Mouse (Mus musculus) hindbrain, embryonic 10.5 days (tissue): ENCODE measurements around the gene Satb2. TPM values are rescaled to one million over a fixed set of nuclear protein-coding genes. Genes with fewer than 3 reads are reported as not detected.
A peak's percentile ranks its signal among the peaks of the same experiment; 100 is the strongest.

Source experiments
- DNase-seq: peaks from one replicate; pipeline ENCODE4 v3.0.0-alpha.2; 2017; ENCODE audit warnings: low spot score
- H3K27ac ChIP-seq: fragments of 300-500 bp; sonication (generic); 2 replicates; pipeline ENCODE4 v1.5.1; 2016; ENCODE audit warnings: mild to moderate bottlenecking, moderate library complexity
- H3K27me3 ChIP-seq: fragments of 300-500 bp; sonication (generic); 2 replicates; pipeline ENCODE4 v1.6.1; 2016; ENCODE audit warnings: mild to moderate bottlenecking; ENCODE audit not compliant: poor library complexity, insufficient read depth, severe bottlenecking
- H3K36me3 ChIP-seq: fragments of 300-500 bp; sonication (generic); 2 replicates; pipeline ENCODE4 v1.6.1; 2016; ENCODE audit warnings: mild to moderate bottlenecking, moderate library complexity
- H3K4me1 ChIP-seq: fragments of 300-500 bp; sonication (generic); replicated peaks from 2 replicates; pipeline ENCODE4 v1.6.1; 2016; ENCODE audit warnings: mild to moderate bottlenecking
- H3K4me3 ChIP-seq: fragments of 300-500 bp; sonication (generic); 2 replicates; pipeline ENCODE4 v1.5.1; 2016; ENCODE audit warnings: mild to moderate bottlenecking, moderate library complexity
- H3K9me3 ChIP-seq: fragments of 300-500 bp; sonication (generic); 2 replicates; pipeline ENCODE4 v1.6.1; 2016; ENCODE audit warnings: mild to moderate bottlenecking, moderate library complexity
- WGBS: fragments of 180-500 bp; shearing (Covaris S2); methylation state at CpG from one replicate; pipeline ENCODE4 v1.1.7; 2016; 5-methylcytosine and 5-hydroxymethylcytosine counted together
- polyA plus RNA-seq: library from polyadenylated mRNA; unstranded; fragments of >200 nt; fragmentation: Nextera tagmentation; extraction: Ambion mirVana; gene quantifications from 2 replicates; pipeline ENCODE4 v1.2.1, GENCODE M21; 2016

Satb2 gene
- 0.98 and 1.3 TPM in 2 replicates for polyA plus RNA-seq

GRCm38 (mm10) chr1:56978151-56978700 is at the start of gene Satb2:
Satb2 (minus strand) TSS chr1:56978650.
- Histone ChIP-seq H3K9me3 (no peaks in the 10 kb centered on the region), H3K36me3 (no peaks in the 10 kb centered on the region), H3K4me1 (peaks cover 42% of the 10 kb centered on the region), H3K4me3 (peak within 1 kb of the TSS; percentile 44), H3K27ac (no peak within 1 kb of the TSS), H3K27me3 (peaks cover 86% of the 10 kb centered on the region)
- under 1% methylated on average over 19 of the region's 19 CpGs for WGBS
- DNase-seq = peak; percentile 43

GRCm38 (mm10) chr1:57018941-57019340 is 40.5 kb upstream of the Satb2 start:
- no peak overlapping the region for H3K27ac ChIP-seq
- H3K4me1 ChIP-seq = no peaks in the 10 kb centered on the region
- H3K36me3 ChIP-seq = no peaks in the 10 kb centered on the region
- H3K4me3 ChIP-seq = no peak overlapping the region
- H3K9me3 ChIP-seq = no peaks in the 10 kb centered on the region; the same call in 1 of the 2 replicates
- H3K27me3 ChIP-seq = no peaks in the 10 kb centered on the region
- no peak for DNase-seq

- H3K36me3 ChIP-seq = no peaks in the 10 kb centered on the region
- no peaks in the 10 kb centered on the region for H3K4me1 ChIP-seq
- no peak overlapping the region for H3K4me3 ChIP-seq
- DNase-seq = no peak
- H3K9me3 ChIP-seq = no peaks in the 10 kb centered on the region; the same call in 1 of the 2 replicates
- no peaks in the 10 kb centered on the region for H3K27me3 ChIP-seq
- H3K27ac ChIP-seq = no peak overlapping the region
Observed at GRCm38 (mm10) chr1:57013856-57014255, 35.4 kb upstream of the Satb2 start.

GRCm38 (mm10) chr1:57009171-57009570 is 30.7 kb upstream of the Satb2 start:
- no peak overlapping the region for H3K27ac ChIP-seq
- WGBS = 73% methylated on average over 4 of the region's 4 CpGs
- no peaks in the 10 kb centered on the region for H3K4me1 ChIP-seq
- no peaks in the 10 kb centered on the region for H3K27me3 ChIP-seq
- no peak for DNase-seq
- no peak overlapping the region for H3K4me3 ChIP-seq
- H3K9me3 ChIP-seq = no peaks in the 10 kb centered on the region
- no peaks in the 10 kb centered on the region for H3K36me3 ChIP-seq

GRCm38 (mm10) chr1:56995041-56995440 is 16.6 kb upstream of the Satb2 start:
- no peak overlapping the region for H3K4me3 ChIP-seq
- no peaks in the 10 kb centered on the region for H3K36me3 ChIP-seq
- no peaks in the 10 kb centered on the region for H3K9me3 ChIP-seq
- H3K27me3 ChIP-seq = no peaks in the 10 kb centered on the region
- no peaks in the 10 kb centered on the region for H3K4me1 ChIP-seq
- no peak overlapping the region for H3K27ac ChIP-seq
- 79% methylated on average over 2 of the region's 2 CpGs for WGBS
- DNase-seq = no peak

GRCm38 (mm10) chr1:56992310-56992709 is 13.9 kb upstream of the Satb2 start:
- no peaks in the 10 kb centered on the region for H3K36me3 ChIP-seq
- H3K27me3 ChIP-seq = peaks cover 13% of the 10 kb centered on the region
- H3K4me1 ChIP-seq = no peaks in the 10 kb centered on the region
- 72% methylated on average over 5 of the region's 5 CpGs for WGBS
- H3K27ac ChIP-seq = no peak overlapping the region
- no peak overlapping the region for H3K4me3 ChIP-seq
- no peaks in the 10 kb centered on the region for H3K9me3 ChIP-seq
- no peak for DNase-seq

- no peak for DNase-seq
- no peak overlapping the region for H3K4me3 ChIP-seq
- no peak overlapping the region for H3K27ac ChIP-seq
- no peaks in the 10 kb centered on the region for H3K36me3 ChIP-seq
- 51% methylated on average over 4 of the region's 4 CpGs for WGBS
- no peaks in the 10 kb centered on the region for H3K4me1 ChIP-seq
- peaks cover 20% of the 10 kb centered on the region for H3K27me3 ChIP-seq
- H3K9me3 ChIP-seq = no peaks in the 10 kb centered on the region
Observed at GRCm38 (mm10) chr1:56991613-56992012, 13.2 kb upstream of the Satb2 start.

- H3K4me1 ChIP-seq = peaks cover 24% of the 10 kb centered on the region
- no peak overlapping the region for H3K27ac ChIP-seq
- peak; percentile 14 for DNase-seq
- no peaks in the 10 kb centered on the region for H3K9me3 ChIP-seq
- H3K27me3 ChIP-seq = peaks cover 92% of the 10 kb centered on the region
- no peaks in the 10 kb centered on the region for H3K36me3 ChIP-seq
- whole genome bisulfite sequencing = 2% methylated on average over 14 of the region's 14 CpGs
- H3K4me3 ChIP-seq = no peak overlapping the region
Observed at GRCm38 (mm10) chr1:56984483-56984810, 6.0 kb upstream of the Satb2 start.

GRCm38 (mm10) chr1:56983771-56984482 is 5.5 kb upstream of the Satb2 start:
- 1% methylated on average over 25 of the region's 25 CpGs for WGBS
- H3K36me3 ChIP-seq = no peaks in the 10 kb centered on the region
- H3K27ac ChIP-seq = no peak overlapping the region
- no peak overlapping the region for H3K4me3 ChIP-seq
- peaks cover 97% of the 10 kb centered on the region for H3K27me3 ChIP-seq
- H3K9me3 ChIP-seq = no peaks in the 10 kb centered on the region
- peaks cover 24% of the 10 kb centered on the region for H3K4me1 ChIP-seq
- peak; percentile 24 for DNase-seq

- under 1% methylated on average over 8 of the region's 8 CpGs for WGBS
- no peak overlapping the region for H3K4me3 ChIP-seq
- DNase-seq = peak; percentile 12
- no peaks in the 10 kb centered on the region for H3K36me3 ChIP-seq
- H3K27me3 ChIP-seq = peaks cover 100% of the 10 kb centered on the region
- no peaks in the 10 kb centered on the region for H3K9me3 ChIP-seq
- H3K27ac ChIP-seq = no peak overlapping the region
- H3K4me1 ChIP-seq = peaks cover 26% of the 10 kb centered on the region
Observed at GRCm38 (mm10) chr1:56983100-56983590, 4.7 kb upstream of the Satb2 start.

GRCm38 (mm10) chr1:56982631-56983030 is 4.2 kb upstream of the Satb2 start:
- Histone ChIP-seq H3K9me3 (no peaks in the 10 kb centered on the region), H3K36me3 (no peaks in the 10 kb centered on the region), H3K27ac (no peak overlapping the region), H3K4me1 (peaks cover 32% of the 10 kb centered on the region), H3K4me3 (no peak overlapping the region), H3K27me3 (peaks cover 100% of the 10 kb centered on the region)
- under 1% methylated on average over 8 of the region's 8 CpGs for WGBS
- DNase-seq = peak; percentile 14

- peaks cover 37% of the 10 kb centered on the region for H3K4me1 ChIP-seq
- under 1% methylated on average over 11 of the region's 11 CpGs for WGBS
- peak; percentile 30 for DNase-seq
- no peak overlapping the region for H3K4me3 ChIP-seq
- peaks cover 100% of the 10 kb centered on the region for H3K27me3 ChIP-seq
- no peaks in the 10 kb centered on the region for H3K36me3 ChIP-seq
- H3K9me3 ChIP-seq = no peaks in the 10 kb centered on the region
- H3K27ac ChIP-seq = no peak overlapping the region
Observed at GRCm38 (mm10) chr1:56981947-56982555, 3.6 kb upstream of the Satb2 start.

- Histone ChIP-seq H3K27ac (no peak overlapping the region), H3K9me3 (no peaks in the 10 kb centered on the region), H3K4me1 (peaks cover 43% of the 10 kb centered on the region), H3K4me3 (no peak overlapping the region), H3K36me3 (no peaks in the 10 kb centered on the region), H3K27me3 (peaks cover 100% of the 10 kb centered on the region)
- DNase-seq = no peak
- 0% methylated on average over 1 of the region's 1 CpGs for WGBS
Observed at GRCm38 (mm10) chr1:56981508-56981907, 3.1 kb upstream of the Satb2 start.
